Mouse (Mus musculus): ENCODE results near the gene Cdkn2b.

DNA sequence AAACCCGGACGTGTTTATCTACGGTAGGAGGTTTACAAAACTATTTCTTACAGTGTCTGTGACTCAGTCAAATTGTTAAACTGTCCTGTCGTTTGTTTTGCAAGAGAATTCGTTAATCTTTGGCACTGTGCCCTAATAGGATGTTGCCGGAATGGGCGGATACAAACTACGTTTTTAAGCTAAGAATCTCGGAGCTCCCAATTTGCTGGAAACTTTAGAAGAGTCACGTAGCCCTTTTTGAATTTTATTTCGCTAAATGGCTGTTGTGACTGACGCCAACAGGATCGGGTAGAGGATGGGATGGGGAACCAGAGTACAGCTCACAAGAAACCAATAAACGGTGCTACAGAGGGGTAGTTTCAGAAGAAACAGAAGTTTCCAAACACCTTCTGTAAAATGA, 36.8 kb downstream of the Cdkn2b start:
- TF ChIP-seq POLR2A (IDR thresholded peaks at IDR 0.05; ENCODE audit: control insufficient read depth, low read depth, low read length) (no peak), CTCF (IDR thresholded peaks at IDR 0.05; ENCODE audit: control insufficient read depth, insufficient read depth, insufficient replicate concordance, low read depth, low read length) (no peak)
